13 mouse cellular contexts compared by ENCODE assay signal in the genomic region with DNA sequence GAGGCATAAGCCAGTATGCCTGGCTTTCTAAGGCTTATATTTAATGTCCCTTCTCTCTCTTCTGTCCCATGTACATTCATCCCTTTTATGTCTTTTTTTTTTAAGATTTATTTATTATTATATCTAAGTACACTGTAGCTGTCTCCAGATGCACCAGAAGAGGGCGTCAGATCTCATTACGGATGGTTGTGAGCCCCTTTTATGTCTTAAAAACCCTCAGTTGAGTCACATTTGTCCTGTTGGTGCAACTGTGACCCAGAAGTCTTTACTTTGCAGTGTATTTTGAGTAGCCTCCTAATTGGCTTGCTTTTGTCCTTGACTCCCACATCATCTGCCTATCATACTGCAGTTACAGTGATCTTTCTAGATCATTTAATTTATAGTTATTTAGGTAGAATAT. TPM values are rescaled to one million over a fixed set of nuclear protein-coding genes. Genes with fewer than 3 reads are reported as not detected.
A peak's percentile ranks its signal among the peaks of the same experiment; 100 is the strongest.
DNase-seq lines count a peak whose midpoint lies in the region; ATAC-seq and TF ChIP-seq lines count a peak whose summit lies in the region.
"Had no signal": no experiment of that assay in that cellular context is flagged by ENCODE, and none has a peak within 500 bp of the region (broad histone marks: within the 10 kb centered on the region; RNA-seq: fewer than 3 reads in every experiment).

No protein-coding gene starts in this region.

- no peak overlapping the region for H3K27ac ChIP-seq in kidney, postnatal 0 days
- H3K27ac ChIP-seq in kidney, embryonic 14.5 days (ENCODE audit: low read depth, low read length), result no peak overlapping the region
- no peak overlapping the region for H3K27ac ChIP-seq in hindbrain, embryonic 16.5 days (ENCODE audit: low read depth, low read length)
- H3K27ac ChIP-seq in midbrain, embryonic 14.5 days (replicated peaks; ENCODE audit: low read depth, low read length), result no peak overlapping the region
- H3K27ac ChIP-seq: heart, embryonic 15.5 days; macrophage had no signal

- H3K4me3 ChIP-seq in kidney, postnatal 0 days (replicated peaks; ENCODE audit: low read depth, low read length), result no peak overlapping the region
- no peak overlapping the region for H3K4me3 ChIP-seq in kidney, embryonic 14.5 days (ENCODE audit: low read length)
- no peak overlapping the region for H3K4me3 ChIP-seq in hindbrain, embryonic 16.5 days (ENCODE audit: low read length)
- no peak overlapping the region for H3K4me3 ChIP-seq in midbrain, embryonic 14.5 days (replicated peaks; ENCODE audit: low read depth, low read length)

- 0 out of 2 replicates have a peak, but pooled peaks have one; percentile 12 for TF ChIP-seq CTCF in kidney, postnatal 0 days (IDR thresholded peaks at IDR 0.05; ENCODE audit: low read depth)

- WGBS in kidney, postnatal 0 days, result 60% methylated on average over 2 of the region's 2 CpGs
- WGBS in kidney, embryonic 14.5 days, result 67% methylated on average over 2 of the region's 2 CpGs
- 48% methylated on average over 2 of the region's 2 CpGs for WGBS in hindbrain, embryonic 16.5 days
- 57% methylated on average over 2 of the region's 2 CpGs for WGBS in midbrain, embryonic 14.5 days

- H3K9me3 ChIP-seq in kidney, postnatal 0 days (replicated peaks; ENCODE audit: low read length), result no peaks in the 10 kb centered on the region
- no peaks in the 10 kb centered on the region for H3K9me3 ChIP-seq in kidney, embryonic 14.5 days (ENCODE audit: control insufficient read depth, low read length)
- H3K9me3 ChIP-seq in hindbrain, embryonic 16.5 days (ENCODE audit: control insufficient read depth, low read length), result no peaks in the 10 kb centered on the region
- H3K9me3 ChIP-seq in midbrain, embryonic 14.5 days (ENCODE audit: control insufficient read depth, low read length), result no peaks in the 10 kb centered on the region
- H3K9me3 ChIP-seq: G1E; heart, embryonic 15.5 days had no signal

- no peaks in the 10 kb centered on the region for H3K27me3 ChIP-seq in kidney, postnatal 0 days (ENCODE audit: insufficient read depth, low read length)
- H3K27me3 ChIP-seq in kidney, embryonic 14.5 days (ENCODE audit: control insufficient read depth, insufficient read depth, low read length), result no peaks in the 10 kb centered on the region
- H3K27me3 ChIP-seq in hindbrain, embryonic 16.5 days (replicated peaks; ENCODE audit: control insufficient read depth, insufficient read depth, low read length), result no peaks in the 10 kb centered on the region
- no peaks in the 10 kb centered on the region for H3K27me3 ChIP-seq in midbrain, embryonic 14.5 days (ENCODE audit: control insufficient read depth, insufficient read depth, low read length)

- no peak overlapping the region for H3K9ac ChIP-seq in kidney, postnatal 0 days (ENCODE audit: low read depth, low read length)
- no peak overlapping the region for H3K9ac ChIP-seq in kidney, embryonic 14.5 days (ENCODE audit: low read depth, low read length)
- H3K9ac ChIP-seq in hindbrain, embryonic 16.5 days (ENCODE audit: low read depth, low read length), result no peak overlapping the region
- no peak overlapping the region for H3K9ac ChIP-seq in midbrain, embryonic 14.5 days (replicated peaks; ENCODE audit: low read length)
- H3K9ac ChIP-seq: heart, embryonic 15.5 days had no signal

- no peak overlapping the region; the same call in 1 of the 2 replicates for H3K4me2 ChIP-seq in kidney, postnatal 0 days (ENCODE audit: low read length)
- H3K4me2 ChIP-seq in kidney, embryonic 14.5 days (replicated peaks; ENCODE audit: low read depth, low read length), result no peak overlapping the region
- peak overlapping the region; percentile 66; the same call in 1 of the 2 replicates for H3K4me2 ChIP-seq in hindbrain, embryonic 16.5 days (ENCODE audit: low read length)
- H3K4me2 ChIP-seq in midbrain, embryonic 14.5 days (ENCODE audit: low read length), result peak overlapping the region; percentile 79; the same call in 1 of the 2 replicates

- no peaks in the 10 kb centered on the region for H3K4me1 ChIP-seq in kidney, postnatal 0 days (replicated peaks; ENCODE audit: insufficient read depth, low read length)
- H3K4me1 ChIP-seq in kidney, embryonic 14.5 days (ENCODE audit: control insufficient read depth, insufficient read depth, low read length), result peaks cover 10% of the 10 kb centered on the region; the same call in 1 of the 2 replicates
- peaks cover 16% of the 10 kb centered on the region for H3K4me1 ChIP-seq in hindbrain, embryonic 16.5 days (ENCODE audit: control insufficient read depth, insufficient read depth, low read depth, low read length)
- peaks cover 13% of the 10 kb centered on the region for H3K4me1 ChIP-seq in midbrain, embryonic 14.5 days (ENCODE audit: control insufficient read depth, insufficient read depth, low read length)

- no peak for DNase-seq in kidney, postnatal 0 days (ENCODE audit: low spot score)
- peak; percentile 15 for DNase-seq in MEL-GATA-1-ER (ENCODE audit: extremely low read depth, low read depth)
- no peak for DNase-seq in midbrain, embryonic 14.5 days
- no peak for DNase-seq in adrenal gland, adult (ENCODE audit: inconsistent age in 2 of 2, low spot score in 1 of 2)
- no peak for DNase-seq in embryo, embryonic 11 days
- DNase-seq: left cerebral cortex, postnatal 4 days; right cerebral cortex, postnatal 25 days had no signal

- peaks cover 37% of the 10 kb centered on the region for H3K36me3 ChIP-seq in kidney, postnatal 0 days (ENCODE audit: insufficient read depth, low read length)
- peaks cover 41% of the 10 kb centered on the region for H3K36me3 ChIP-seq in kidney, embryonic 14.5 days (ENCODE audit: control insufficient read depth, insufficient read depth, low read length)
- peaks cover 26% of the 10 kb centered on the region for H3K36me3 ChIP-seq in hindbrain, embryonic 16.5 days (ENCODE audit: control insufficient read depth, insufficient read depth, low read length)
- peaks cover 40% of the 10 kb centered on the region for H3K36me3 ChIP-seq in midbrain, embryonic 14.5 days (ENCODE audit: control insufficient read depth, insufficient read depth, low read length)

- ATAC-seq in kidney, postnatal 0 days (replicated peaks; ENCODE audit: low FRiP score, low read depth), result no peak
- no peak for ATAC-seq in kidney, embryonic 14.5 days (ENCODE audit: low FRiP score, low TSS enrichment)
- no peak for ATAC-seq in hindbrain, embryonic 16.5 days
- ATAC-seq in midbrain, embryonic 14.5 days (ENCODE audit: low FRiP score, low TSS enrichment), result no peak
- ATAC-seq: intestine, embryonic 16.5 days had no signal

RNA-seq across cellular contexts. Expression of a gene that starts 1.9 kb away (rescaled TPM):
- polyA plus RNA-seq in kidney, postnatal 0 days (2015; fragmentation: Nextera tagmentation; extraction: Ambion mirVana), result 212 and 246 TPM in 2 replicates
- 208 and 355 TPM in 2 replicates for polyA plus RNA-seq in kidney, embryonic 14.5 days (2014; fragmentation: Nextera tagmentation; extraction: Ambion mirVana)
- 372 and 378 TPM in 2 replicates for polyA plus RNA-seq in hindbrain, embryonic 16.5 days (2015; fragmentation: Nextera tagmentation; extraction: Ambion mirVana)
- polyA plus RNA-seq in midbrain, embryonic 14.5 days (2014; fragmentation: Nextera tagmentation; extraction: Ambion mirVana), result 277 and 366 TPM in 2 replicates

RNA-seq across cellular contexts. Expression of a gene that starts 14.8 kb away (rescaled TPM):
- polyA plus RNA-seq in kidney, postnatal 0 days (2015; fragmentation: Nextera tagmentation; extraction: Ambion mirVana), result 115 and 119 TPM in 2 replicates
- 131 and 213 TPM in 2 replicates for polyA plus RNA-seq in kidney, embryonic 14.5 days (2014; fragmentation: Nextera tagmentation; extraction: Ambion mirVana)
- polyA plus RNA-seq in hindbrain, embryonic 16.5 days (2015; fragmentation: Nextera tagmentation; extraction: Ambion mirVana), result 133 and 143 TPM in 2 replicates
- 117 and 123 TPM in 2 replicates for polyA plus RNA-seq in midbrain, embryonic 14.5 days (2014; fragmentation: Nextera tagmentation; extraction: Ambion mirVana)

RNA-seq across cellular contexts. Expression of a gene that starts 23.7 kb away (rescaled TPM):
- polyA plus RNA-seq in kidney, postnatal 0 days (2015; fragmentation: Nextera tagmentation; extraction: Ambion mirVana), result 1.2 and 1.6 TPM in 2 replicates
- 2.6 and 3.1 TPM in 2 replicates for polyA plus RNA-seq in kidney, embryonic 14.5 days (2014; fragmentation: Nextera tagmentation; extraction: Ambion mirVana)
- polyA plus RNA-seq in hindbrain, embryonic 16.5 days (2015; fragmentation: Nextera tagmentation; extraction: Ambion mirVana), result 17.4 and 18.6 TPM in 2 replicates
- 8.5 and 11.9 TPM in 2 replicates for polyA plus RNA-seq in midbrain, embryonic 14.5 days (2014; fragmentation: Nextera tagmentation; extraction: Ambion mirVana)
- polyA plus RNA-seq: G1E had no signal

RNA-seq across cellular contexts. Expression of a gene that starts 32.2 kb away (rescaled TPM):
- polyA plus RNA-seq in kidney, postnatal 0 days (2015; fragmentation: Nextera tagmentation; extraction: Ambion mirVana), result 0.72 and 0.79 TPM in 2 replicates
- polyA plus RNA-seq in kidney, embryonic 14.5 days (2014; fragmentation: Nextera tagmentation; extraction: Ambion mirVana), result 1.7 and 1.9 TPM in 2 replicates
- polyA plus RNA-seq in hindbrain, embryonic 16.5 days (2015; fragmentation: Nextera tagmentation; extraction: Ambion mirVana), result 43.1 and 44.2 TPM in 2 replicates
- polyA plus RNA-seq in midbrain, embryonic 14.5 days (2014; fragmentation: Nextera tagmentation; extraction: Ambion mirVana), result 35.6 and 54.4 TPM in 2 replicates

RNA-seq across cellular contexts. Expression of a gene that starts 39.7 kb away (rescaled TPM):
- 6.4 and 6.9 TPM in 2 replicates for polyA plus RNA-seq in kidney, postnatal 0 days (2015; fragmentation: Nextera tagmentation; extraction: Ambion mirVana)
- polyA plus RNA-seq in kidney, embryonic 14.5 days (2014; fragmentation: Nextera tagmentation; extraction: Ambion mirVana), result 3.8 and 5.5 TPM in 2 replicates
- polyA plus RNA-seq in hindbrain, embryonic 16.5 days (2015; fragmentation: Nextera tagmentation; extraction: Ambion mirVana), result 49.6 and 56.7 TPM in 2 replicates
- polyA plus RNA-seq in midbrain, embryonic 14.5 days (2014; fragmentation: Nextera tagmentation; extraction: Ambion mirVana), result 45.3 and 50.1 TPM in 2 replicates

Comparison
In these comparisons a context has a peak if more than half of its experiments do, and no peak if none do; other contexts are left out.
1. H3K4me2 ChIP-seq: peak in hindbrain, embryonic 16.5 days (single experiment) and midbrain, embryonic 14.5 days (single experiment); none in kidney, postnatal 0 days (single experiment) and kidney, embryonic 14.5 days (single experiment).